Mouse (Mus musculus): Measurements from ENCODE around the gene Dennd4b.
"Not testable (repeated sequence)": the region's sequence is repeated elsewhere in the genome, so short reads cannot be mapped to it uniquely, and the experiment has no call there.

Gene Dennd4b

GRCm38 (mm10) chr3:90279216-90279615, 14.2 kb downstream of the Dennd4b start:
- no peak for DNase-seq (ENCODE audit: low spot score)

DNA sequence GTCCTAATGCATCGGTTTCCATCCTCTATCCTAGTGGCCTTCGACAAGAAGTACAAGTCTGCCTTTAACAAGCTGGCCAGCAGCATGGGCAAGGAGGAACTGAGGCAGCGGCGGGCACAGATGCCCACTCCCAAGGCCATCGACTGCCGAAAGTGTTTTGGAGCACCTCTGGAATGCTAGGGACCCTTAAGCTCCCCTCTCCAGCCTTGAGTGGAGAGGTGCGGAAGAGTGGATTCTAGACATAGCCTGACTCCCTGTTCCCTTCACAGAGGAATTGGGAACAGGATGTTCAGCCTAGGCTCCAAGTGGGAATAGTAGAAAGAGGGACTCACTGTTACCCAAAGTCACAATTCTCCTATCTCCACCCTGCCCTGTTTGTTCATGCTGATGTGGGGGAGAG, 14.8 kb downstream of the Dennd4b start:
- no peak for DNase-seq (ENCODE audit: low spot score)

- DNase-seq (ENCODE audit: low spot score), result peak; percentile 43
These were observed 15.7 kb downstream of the Dennd4b start for GRCm38 (mm10) chr3:90280708-90281107.

- no peak for DNase-seq (ENCODE audit: low spot score)
These were observed 19.2 kb downstream of the Dennd4b start for GRCm38 (mm10) chr3:90284150-90284549.

DNA sequence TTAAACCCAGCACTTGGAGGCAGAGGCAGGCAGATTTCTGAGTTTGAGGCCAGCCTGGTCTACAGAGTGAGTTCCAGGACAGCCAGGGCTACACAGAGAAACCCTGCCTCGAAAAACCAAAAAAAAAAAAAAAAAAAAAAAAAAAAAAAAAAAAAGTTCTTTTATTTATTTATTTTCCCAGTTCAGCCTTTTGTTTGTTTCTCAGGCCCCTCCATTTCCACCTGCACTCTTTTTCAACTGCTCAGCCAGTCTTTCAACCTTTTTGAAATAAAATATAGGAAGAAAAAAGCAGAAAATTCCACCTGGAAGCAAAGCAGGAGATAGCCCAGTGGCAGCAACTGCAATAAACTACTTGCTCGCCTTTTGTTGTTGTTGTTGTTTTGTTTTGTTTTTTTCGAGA, 24.4 kb downstream of the Dennd4b start:
- not testable (repeated sequence) for DNase-seq (ENCODE audit: low spot score)

- no peak for DNase-seq (ENCODE audit: low spot score)
These were observed 25.6 kb downstream of the Dennd4b start for GRCm38 (mm10) chr3:90290602-90291001.

DNA sequence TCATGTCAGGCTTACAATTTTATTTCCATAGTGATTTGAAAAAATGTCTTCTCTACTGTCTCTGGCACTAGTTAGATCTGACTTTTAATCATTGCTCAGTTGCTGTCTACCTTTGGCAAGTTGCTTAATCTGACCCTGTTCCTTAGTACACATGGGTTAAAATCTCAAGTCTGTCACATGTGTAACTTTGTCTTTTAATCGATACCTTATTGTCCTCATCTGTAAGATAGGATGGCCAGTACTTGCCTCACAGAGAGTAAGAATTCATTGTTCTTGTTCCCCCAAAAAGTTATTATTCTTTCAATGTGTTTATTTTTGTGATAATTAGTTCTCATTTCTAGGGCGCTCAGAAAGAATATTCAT, 27.0 kb downstream of the Dennd4b start:
- no peak for DNase-seq (ENCODE audit: low spot score)

GRCm38 (mm10) chr3:90292345-90293275, 27.6 kb downstream of the Dennd4b start, which contains the start of gene Gatad2b:
Gatad2b (plus strand) TSS chr3:90293178.
- peak; percentile 100 for DNase-seq (ENCODE audit: low spot score)

GRCm38 (mm10) chr3:90293352-90294063, 28.5 kb downstream of the Dennd4b start:
- DNase-seq (ENCODE audit: low spot score), result peak; percentile 52

GRCm38 (mm10) chr3:90294064-90294440, 29.1 kb downstream of the Dennd4b start:
- no peak for DNase-seq (ENCODE audit: low spot score)

GRCm38 (mm10) chr3:90294651-90295050, 29.7 kb downstream of the Dennd4b start:
- DNase-seq (ENCODE audit: low spot score), result no peak

GRCm38 (mm10) chr3:90305801-90306200, 40.8 kb downstream of the Dennd4b start:
- no peak for DNase-seq (ENCODE audit: low spot score)

DNA sequence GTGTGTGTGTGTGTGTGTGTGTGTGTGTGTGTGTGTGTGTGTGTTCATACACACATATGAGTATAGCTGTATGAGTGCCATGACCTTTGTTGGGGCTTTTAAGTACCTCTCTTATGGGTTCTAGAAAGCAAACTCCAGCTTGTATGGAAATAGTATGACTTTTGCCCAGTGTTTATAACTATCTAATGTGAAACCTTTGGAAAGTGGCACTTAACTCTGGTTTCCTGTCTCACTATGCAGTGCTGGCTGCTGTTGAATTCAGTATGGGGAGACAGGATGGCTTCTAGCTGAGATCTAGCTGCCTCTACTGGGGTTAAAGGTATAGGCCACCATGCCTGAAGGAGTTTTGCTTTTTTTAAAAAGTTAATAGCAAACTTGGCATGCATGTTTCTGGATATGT, 44.6 kb downstream of the Dennd4b start:
- DNase-seq (ENCODE audit: low spot score), result no peak

DNA sequence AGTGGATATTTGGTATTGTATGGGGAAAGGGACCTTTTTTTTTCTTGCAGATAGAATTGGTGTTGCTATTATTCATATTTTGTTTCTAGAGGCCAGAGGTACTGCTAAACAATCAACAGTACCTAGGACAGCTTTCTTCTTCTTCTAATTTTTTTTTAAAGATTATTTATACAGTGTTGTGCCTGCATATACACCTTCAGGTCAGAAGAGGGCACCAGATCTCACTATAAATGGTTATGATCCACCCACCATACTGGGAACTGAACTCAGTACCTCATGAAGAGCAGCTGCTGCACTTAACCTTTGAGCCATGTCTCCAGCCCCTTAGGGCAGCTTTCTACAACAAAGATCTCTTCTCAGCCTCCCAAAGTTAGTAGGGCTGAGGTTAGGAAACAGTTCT, 48.4 kb downstream of the Dennd4b start:
- no peak for DNase-seq (ENCODE audit: low spot score)

DNA sequence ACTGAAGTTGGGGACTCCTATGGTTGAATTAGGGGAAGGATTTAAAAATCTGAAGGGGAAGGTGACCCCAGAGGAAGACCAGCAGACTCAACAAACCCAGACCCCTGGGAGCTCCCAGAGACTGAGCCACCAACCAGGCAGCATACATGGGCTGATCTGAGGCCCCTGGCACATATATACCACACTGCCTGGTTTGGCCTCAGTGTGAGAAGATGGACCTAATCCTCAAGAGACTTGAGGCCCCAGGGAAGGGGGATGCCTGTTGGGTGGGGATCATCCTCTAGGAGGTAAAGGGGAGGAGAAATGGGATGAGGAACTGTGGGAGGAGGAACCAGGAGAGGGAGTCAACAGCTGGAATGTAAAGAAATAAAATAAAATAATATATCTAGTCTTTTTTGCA, 49.3 kb downstream of the Dennd4b start:
- no peak for DNase-seq (ENCODE audit: low spot score)

GRCm38 (mm10) chr3:90322289-90322688, 57.3 kb downstream of the Dennd4b start:
- no peak for DNase-seq (ENCODE audit: low spot score)

- DNase-seq (ENCODE audit: low spot score), result peak; percentile 73
These were observed 58.1 kb downstream of the Dennd4b start for GRCm38 (mm10) chr3:90323119-90323518.
